Mouse (Mus musculus) adrenal gland, adult 18-20 months (tissue): ENCODE data around the gene Pde1a. TPM values are rescaled to one million over a fixed set of nuclear protein-coding genes. Genes with fewer than 3 reads are reported as not detected.
"Not testable (repeated sequence)": the region's sequence is repeated elsewhere in the genome, so short reads cannot be mapped to it uniquely, and the experiment has no call there.

Experiments used
- DNase-seq, 2 experiments: peaks; one replicate each; pipeline ENCODE4 v3.0.0; 2021 to 2022; ENCODE audit warnings: low spot score in 2 of 2
- total RNA-seq, 2 experiments: library from RNA; stranded (reverse); gene quantifications; 1 replicate in 1 of 2; 2 replicates in 1 of 2; pipeline ENCODE4 v1.2.3; 2021

Gene Pde1a
- total RNA-seq, 2 experiments from 2014 or later, result 15.0 to 16.4 TPM

DNA sequence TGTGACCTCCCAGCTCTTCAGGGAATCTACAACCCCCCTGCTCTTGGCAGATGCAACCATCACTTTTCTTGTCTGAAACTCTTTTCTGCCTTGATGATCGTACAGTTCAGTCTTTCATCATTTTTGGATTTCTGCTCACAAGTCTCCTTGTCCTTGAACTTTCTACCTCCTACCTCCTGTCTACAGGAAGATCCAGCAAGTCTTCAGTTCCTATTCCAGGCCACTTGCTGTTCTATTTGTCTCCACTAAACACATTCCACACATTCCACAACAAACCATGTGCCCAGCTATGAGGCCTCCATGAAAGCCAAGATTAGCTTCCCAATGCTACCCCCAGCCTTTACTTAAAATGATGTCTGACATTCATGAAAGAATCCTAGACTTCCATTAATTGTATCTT, 163.2 kb downstream of the Pde1a start:
- no peak for DNase-seq

DNA sequence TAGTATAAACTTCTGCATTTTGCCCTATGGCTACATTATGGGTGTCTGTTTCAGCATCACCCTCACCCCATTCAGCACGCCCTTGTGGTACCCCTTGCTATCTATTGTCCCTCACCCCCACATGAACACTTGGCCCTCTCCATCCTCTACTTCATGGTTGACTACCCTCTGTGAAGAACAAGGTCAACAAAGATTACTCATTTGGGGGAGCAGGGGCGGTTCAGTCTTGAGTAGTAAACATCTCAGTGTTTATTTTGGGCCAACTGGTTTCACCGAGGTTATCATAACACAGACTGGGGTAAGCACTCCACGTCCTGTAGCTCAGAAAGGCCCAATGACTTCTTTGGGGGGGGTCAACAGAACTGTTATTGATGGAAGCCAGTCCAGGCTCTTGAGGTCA, 164.3 kb downstream of the Pde1a start:
- no peak for DNase-seq

DNA sequence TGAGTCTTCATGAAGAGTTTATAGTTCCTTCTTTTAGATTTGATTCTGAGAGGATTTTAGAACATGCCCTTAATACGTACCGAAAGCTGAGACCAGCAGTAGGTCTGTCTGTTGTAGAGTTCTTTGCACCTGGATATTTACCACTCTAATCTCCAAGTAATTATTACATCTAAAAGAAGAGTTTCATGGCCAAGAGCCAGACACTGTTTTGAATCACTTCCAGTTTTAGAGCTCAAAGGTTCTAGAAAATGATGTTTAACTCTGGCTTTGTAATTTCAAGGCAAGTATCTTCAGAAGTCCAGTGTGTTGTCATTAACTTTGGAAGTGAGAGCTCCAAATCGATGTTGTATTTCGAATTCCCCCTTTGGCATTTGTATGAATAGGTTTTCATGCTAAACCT, 167.8 kb downstream of the Pde1a start:
- DNase-seq, result no peak

DNA sequence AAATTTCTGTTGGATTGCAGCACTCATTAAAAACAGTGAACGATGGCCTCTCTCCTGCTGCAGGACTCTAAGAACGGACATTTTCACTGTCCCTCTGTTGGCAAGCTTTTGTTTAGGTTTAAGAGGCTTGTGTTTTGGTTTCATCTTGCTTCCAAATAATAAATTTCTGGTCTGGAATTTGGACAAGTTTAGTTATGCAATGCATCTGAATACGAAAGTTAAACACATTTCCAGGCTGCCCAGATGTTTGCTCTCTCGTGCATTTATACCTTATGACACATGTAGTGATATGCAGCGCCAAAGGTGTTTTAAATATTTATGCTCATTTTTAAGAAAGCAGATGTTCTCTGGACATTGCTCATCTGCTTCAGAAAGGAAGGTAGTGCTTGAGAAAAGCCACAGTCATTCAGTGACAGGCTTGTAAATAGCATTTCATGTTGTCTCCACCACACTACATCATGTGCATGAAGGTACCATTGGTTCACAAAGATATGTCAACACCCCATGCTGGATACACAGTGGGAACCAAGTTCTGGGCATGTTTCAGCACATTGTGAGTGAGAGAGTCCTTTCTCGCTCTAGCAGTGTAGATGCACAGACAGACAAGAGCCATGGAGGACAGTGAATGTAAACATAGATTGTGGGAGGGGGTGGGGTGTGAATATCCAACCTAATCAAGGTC, 171.5 kb downstream of the Pde1a start:
- DNase-seq, result no peak

DNA sequence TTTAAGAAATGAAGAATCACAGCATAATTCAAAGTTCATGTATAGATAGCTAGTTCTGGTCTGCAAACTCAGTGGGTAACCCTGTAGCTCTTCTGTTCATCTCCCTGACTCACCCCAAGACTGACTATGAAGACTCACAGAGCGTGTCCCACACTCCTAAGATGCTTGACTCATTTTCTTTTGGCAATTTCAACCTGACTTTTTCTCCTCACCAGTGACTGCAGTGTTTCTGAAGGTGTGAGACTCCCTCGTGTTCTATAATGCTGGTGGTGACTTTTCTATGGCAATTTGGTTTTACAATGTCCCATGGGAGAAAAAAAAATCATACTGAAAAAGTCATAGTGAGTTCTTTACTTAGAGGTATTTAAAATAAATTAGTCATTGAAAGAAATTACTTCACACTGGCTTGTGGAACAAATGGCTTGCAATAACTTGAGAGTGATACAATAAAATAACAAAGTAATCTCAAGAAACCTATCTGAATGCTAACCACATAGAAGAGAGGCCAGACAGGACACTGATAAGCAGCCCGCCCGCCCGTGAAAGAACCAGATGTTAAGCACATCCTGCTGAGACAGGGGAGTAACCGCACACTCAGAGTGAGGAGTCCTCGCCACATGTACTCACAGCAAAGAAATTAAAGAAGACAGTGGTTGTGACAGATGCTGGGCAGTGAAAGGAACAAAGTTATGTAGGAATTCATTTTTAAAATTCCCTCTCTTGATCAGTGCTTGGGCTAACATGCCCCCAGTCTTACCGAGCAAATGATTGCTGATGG, 183.2 kb downstream of the Pde1a start:
- no peak for DNase-seq

DNA sequence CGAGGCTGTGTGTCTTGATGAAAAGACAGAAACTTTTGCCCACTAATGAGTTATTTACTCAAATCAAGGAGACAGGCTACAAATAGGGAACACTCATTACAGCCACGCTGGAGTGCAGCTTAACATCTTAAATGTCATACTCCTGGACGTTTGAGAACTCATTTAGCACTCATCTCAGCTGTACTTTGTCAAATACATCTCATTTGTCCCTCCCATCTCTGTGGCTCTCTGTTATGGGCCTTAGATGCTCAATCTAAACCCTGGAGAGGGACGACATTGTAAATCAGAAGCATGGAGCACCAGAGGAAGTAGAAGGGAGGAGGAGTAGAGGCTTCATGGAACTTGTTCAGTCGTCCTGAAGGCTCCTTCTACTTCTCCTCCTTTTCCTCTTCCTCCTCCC, 194.6 kb downstream of the Pde1a start:
- DNase-seq, result no peak

DNA sequence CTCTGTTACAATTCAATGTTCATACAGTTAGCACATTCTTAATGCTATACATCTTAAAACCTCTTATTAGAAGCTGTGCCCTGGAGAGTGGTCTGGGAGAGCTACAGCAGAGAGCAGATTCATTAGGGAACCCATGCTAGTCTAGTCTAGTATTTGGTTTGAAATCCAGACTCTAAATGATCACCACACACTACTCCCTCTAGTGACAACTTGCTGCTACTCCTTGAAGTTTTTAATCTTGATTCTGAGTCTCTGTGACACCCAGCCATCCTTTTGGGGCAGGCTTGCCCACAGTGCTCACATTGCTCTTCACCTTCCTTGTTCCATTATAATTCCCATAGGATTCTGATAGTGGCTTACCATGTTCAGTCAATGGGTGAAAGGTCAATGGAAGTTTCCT, 206.9 kb downstream of the Pde1a start:
- no peak for DNase-seq

DNA sequence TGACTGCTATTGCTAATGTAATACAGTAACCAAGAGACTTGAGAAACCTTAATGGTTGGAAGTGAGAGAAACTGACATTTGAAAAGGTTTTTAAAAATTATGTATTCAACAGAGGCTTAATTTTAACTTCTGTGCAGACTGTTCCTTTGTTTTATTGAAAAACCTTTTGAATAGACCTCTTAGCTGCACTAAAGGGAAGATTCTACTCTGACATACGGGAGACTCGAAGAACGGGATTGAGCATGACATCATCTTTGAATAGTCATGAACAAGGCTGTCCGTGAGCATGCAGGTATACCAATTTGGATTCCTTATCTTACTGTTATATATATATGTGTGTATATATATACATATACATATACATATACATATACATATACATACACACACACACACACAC, 207.9 kb downstream of the Pde1a start:
- no peak for DNase-seq

DNA sequence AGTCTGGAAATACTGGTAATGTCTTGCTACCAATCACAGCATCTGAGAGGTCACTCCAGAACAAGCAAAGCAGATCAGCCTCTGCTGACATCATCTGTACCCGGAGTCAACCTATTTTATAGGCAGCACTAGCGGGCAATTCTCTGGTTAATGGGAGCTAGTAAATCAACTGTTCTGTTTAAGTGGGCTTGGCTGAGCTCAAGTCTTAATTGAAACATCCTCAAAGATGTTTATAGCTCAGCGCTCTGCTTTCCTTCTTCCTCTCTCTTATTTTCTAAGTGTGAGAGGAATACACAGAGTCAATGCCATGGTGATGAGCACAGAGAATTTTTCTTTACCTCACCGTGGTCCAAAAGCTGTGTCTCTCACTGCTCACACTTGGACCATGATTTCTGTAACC, 208.8 kb downstream of the Pde1a start:
- no peak for DNase-seq

DNA sequence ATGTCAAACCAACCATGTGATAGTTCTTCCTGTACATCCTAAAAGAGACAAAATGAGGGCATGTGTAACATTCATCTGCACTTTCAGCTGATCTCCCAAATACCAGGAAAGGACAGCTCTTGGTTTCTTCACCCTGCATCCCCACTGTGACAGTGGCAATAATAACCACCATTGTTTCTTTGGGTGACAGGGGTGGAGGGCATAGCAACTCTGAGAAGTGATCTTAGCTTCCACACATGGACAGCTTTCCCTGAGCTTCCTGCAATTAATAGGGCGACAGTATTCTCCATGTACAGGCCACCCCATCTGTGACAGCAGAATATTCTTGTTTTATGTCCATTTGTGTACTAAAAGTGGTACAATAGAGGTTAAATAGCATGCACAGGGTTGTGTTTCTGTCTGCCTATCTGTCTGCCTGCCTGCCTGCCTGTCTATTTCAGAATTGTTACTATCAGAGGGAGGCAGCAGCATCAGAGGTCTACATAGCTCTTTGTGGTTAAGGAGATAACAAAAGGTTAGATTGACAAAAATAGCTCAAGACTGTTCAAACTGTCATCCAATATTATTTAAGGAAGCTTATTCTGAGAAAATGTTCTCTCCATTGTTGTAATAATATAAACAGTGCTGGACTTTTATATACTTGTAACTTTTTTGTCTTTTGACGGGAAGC, 227.3 kb downstream of the Pde1a start:
- no peak for DNase-seq

DNA sequence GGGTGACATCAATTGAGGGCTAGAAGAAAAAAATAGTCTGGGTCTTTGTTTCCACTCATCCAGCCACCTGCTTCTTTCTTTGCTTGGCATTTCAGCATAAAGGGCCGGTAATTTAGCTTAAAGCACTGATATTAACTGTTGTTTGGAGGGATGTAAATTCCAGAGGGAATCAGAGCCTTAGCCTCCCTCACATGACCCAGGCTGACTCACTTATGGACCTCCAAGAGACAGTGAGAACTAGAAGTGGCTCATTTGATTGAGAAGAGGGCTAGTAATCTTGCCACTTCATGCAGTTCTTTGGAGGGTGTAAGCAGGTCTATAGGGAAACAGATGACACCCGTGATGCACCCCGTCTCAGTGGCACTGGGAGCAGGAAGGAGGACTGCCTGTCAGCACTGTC, 230.7 kb downstream of the Pde1a start:
- DNase-seq, result no peak

DNA sequence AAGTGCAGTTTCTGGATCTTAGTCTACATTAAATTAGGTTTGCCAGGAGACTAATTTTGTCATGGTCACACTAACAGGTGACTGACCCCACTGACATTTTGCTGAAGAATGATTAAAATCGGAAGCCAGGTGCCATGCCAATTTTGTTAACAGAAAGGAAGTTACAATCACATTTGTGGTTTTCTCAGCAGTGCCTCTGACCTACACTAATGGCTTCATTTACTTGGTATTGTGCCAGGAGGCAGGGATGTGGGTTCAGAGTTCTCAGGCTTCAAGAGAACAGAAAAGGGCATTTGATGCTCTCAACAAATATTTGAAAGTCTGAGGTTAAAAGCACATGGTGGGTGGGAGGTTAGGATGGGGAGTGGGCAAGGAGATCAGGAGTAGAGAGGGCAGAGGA, 236.4 kb downstream of the Pde1a start:
- DNase-seq, result no peak

DNA sequence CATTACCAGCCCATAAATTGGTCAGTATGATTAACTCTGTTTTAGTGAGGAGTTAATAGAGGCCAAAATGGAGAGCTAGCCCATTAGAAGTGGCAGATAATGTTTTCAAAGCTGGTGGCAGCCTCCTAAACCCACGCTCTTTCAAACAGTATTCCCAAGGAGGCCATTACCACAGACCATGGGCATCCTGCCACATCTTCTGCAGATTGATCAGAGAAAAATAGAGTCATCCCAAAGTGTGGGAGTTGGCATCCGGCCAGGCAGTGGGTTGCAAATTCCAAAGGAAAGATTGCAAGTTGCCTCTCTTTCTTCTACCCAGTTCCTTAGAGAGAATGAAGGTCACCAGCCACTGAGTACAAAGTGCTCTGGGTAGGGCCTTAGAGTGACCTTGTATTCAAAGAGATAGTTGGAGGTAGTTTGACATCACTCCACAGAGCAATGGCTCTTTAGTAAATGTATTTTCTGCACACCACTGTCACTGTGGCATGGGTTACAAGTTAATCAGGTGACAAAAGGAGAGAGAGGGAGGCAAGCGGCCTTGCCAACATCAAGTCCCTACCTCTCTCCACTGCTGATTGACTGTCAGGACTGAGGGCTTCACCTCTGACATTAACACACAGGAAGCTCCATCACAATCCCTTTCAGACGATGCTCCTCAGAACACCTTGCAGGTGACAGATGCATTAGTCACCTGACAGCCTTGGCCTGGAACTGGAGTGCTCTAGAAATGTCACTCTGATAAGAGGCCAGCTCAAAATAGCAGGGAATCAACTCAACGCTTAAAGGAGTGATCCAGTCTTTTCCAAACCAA, 237.3 kb downstream of the Pde1a start:
- peak; percentile 53 to 72 for DNase-seq

DNA sequence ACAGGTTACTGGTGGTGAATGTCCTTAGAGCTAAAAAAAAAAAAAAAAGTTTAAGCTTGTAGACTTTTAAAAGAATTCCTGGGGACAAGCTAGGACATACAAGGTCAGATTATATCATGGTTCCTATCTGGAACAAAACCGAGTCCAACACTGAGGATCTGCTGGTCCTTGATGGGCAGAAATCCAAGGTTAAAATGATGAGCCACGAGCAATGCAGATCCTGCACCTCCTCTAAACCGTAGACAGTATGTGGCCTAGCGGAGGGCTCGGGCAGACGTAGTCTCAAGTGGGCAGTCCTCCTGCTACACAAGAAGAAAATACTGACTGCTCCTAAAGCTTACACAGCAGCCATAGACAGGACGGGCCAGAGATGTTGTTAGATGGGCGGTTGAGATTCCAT, 238.5 kb downstream of the Pde1a start:
- no peak for DNase-seq

DNA sequence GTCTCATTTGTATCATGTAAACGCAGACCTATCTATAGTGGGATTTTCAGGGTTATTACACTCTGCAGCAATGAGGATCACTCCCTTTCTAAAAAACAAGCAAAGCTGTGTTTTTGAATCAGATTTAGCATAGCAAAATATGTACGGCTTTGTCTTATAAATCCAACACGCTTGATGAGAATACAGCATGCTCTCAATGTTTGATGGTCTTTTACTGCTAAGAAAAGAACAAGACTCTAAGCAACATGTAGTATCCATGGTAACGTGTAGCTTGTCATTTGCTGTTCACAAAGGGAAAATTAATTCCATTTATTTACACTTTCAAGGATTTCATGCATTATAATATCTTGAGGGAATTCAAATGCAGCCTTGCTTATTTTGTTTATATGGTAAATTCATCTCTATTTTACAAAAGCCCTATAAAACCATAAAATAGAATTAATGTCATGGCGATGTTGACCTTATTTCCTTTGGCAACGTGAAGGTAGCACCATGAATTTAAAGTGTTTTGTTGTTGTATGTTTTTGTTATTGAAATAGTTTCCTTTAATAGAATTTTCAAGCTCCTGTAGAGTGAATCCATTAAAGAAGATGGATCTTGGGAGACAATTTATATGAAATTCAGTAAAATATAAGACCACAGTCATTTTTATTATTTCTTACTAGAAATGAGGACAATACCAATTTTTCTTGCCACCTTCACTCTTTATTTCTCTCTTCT, 245.5 kb downstream of the Pde1a start:
- DNase-seq, result no peak

DNA sequence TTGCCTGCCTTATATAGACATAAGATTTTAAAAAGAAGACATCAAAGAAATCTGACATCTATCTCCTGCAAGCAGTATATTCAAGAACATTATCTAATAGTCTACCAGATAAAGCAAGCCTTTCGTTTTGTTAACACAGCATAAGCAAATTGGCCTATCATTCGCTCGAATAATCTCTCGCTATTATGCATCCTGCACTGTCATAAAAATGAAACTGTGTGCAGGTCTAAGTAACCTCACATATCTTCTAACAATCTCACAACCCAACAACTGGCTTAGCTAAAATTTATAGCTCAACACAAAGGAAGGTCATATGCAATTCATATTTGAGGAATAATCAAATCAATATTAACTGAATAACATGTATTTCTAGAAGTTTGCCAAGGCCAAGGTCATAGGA, 246.0 kb downstream of the Pde1a start:
- no peak for DNase-seq

DNA sequence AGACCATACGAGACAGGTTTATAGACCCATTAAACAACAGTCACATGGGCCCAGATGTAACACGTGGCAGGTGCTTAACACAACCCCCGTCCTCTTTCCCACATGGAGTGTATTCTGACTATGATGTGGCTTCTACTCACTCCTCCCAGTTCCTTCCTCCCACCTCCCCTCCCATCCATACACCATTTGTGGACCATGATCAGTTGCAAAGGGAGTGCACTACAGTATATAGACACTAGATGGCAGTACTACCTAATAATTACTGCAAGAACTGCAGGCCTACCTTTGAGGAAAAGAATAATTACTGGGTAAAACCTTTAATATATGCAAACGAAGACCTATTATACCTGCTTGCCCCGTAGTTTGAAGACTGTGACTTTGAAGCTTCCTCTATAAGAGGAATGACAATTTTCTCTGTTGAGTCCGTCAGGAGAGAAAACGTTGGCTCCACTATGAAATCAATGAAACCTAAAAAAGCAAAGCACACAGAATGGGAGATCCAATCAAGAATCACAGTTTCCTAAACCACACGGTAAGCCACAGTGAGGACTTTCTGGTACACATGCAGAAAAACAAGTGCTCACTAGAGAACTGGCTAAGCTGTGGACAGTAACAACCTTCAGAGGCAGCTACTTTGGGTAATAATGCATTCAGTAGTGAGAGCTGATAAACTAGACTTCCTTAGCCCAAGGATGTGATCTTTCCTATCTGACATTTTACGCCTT, 263.8 kb downstream of the Pde1a start:
- DNase-seq, result peak in 1 of 2 experiments; percentile 3

DNA sequence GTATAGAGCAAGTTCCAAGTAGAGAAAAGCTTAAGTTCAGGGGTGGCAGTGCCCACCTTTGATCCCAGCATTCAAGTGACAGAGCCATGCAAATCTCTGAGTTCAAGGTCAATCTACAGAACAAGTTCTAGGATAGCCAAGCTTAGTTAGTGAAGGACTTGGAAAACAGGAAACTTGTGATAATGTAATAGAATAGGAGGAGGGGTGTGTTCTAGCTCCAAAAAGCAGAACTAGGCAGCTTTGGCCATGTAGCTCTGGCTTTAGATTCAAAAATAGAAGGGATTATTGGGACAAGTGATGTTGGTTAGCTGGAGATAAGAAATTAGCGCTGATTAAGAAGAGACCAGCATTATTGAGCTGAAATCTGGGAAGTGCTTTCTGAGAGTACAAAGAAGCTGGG, 272.4 kb downstream of the Pde1a start:
- no peak for DNase-seq

DNA sequence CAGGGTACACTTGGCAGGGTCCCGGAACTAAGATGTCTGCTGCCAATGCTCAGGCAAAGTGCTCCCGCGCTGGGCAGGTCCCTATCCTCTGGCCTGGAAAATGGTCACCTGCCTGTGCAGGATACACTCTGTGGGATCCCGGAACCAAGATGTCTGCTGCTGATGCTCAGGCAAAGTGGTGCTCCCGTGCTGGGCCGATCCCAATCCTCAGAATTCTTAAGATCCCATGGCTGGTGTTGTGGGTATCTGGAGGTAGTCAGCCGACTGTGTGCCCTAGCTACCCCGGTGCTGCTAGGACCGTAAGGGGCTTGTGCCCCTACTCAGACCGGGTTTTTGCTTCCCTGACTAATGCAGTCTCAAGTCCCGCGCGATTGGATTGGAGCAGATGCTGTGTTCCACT, 281.9 kb downstream of the Pde1a start:
- DNase-seq, result not testable (repeated sequence)

DNA sequence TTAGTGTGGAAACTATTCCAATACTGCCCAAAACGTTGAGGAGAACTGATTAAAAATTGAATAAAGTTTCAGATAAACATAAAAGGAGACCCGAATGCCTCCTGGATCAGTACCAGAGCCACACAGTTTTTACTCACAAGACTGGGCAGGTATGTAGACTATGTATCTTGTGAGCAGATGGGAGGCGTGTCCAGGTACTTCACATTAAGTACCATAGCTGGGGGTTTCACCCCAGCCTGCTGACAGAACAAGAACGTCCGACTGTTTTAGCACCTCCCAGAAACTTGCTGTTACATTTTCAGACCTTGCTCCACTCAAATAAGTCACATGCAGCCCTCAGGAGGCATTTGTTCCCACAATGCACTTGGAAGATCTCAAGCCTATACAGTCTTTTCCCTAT, 289.7 kb downstream of the Pde1a start:
- no peak for DNase-seq
